Mouse (Mus musculus) spleen, adult 12 weeks (tissue): ENCODE data around the gene Ctdnep1.
"Not testable (repeated sequence)": the region's sequence is repeated elsewhere in the genome, so short reads cannot be mapped to it uniquely, and the experiment has no call there.

Experiments used
- DNase-seq: peaks from one replicate; pipeline ENCODE4 v3.0.0; 2022; ENCODE audit warnings: low spot score

Gene Ctdnep1

GRCm38 (mm10) chr11:69950807-69951459 lies 30.0 kb upstream of the Ctdnep1 start:
- no peak for DNase-seq

GRCm38 (mm10) chr11:69952274-69952673 lies 28.7 kb upstream of the Ctdnep1 start:
- DNase-seq, result no peak

- DNase-seq, result no peak
Measured at GRCm38 (mm10) chr11:69953267-69953915, 27.6 kb upstream of the Ctdnep1 start.

GRCm38 (mm10) chr11:69955618-69956017 lies 25.3 kb upstream of the Ctdnep1 start:
- not testable (repeated sequence) for DNase-seq

- no peak for DNase-seq
Measured at GRCm38 (mm10) chr11:69956218-69956617, 24.7 kb upstream of the Ctdnep1 start.

- DNase-seq, result no peak
Measured at GRCm38 (mm10) chr11:69960616-69961015, 20.3 kb upstream of the Ctdnep1 start.

- no peak for DNase-seq
Measured at GRCm38 (mm10) chr11:69961841-69962240, 19.1 kb upstream of the Ctdnep1 start.

GRCm38 (mm10) chr11:69964650-69965270 lies 16.2 kb upstream of the Ctdnep1 start, which contains the start of gene Cldn7:
TSS of gene Cldn7 (plus strand) at chr11:69964779.
- no peak for DNase-seq

- DNase-seq, result no peak
Measured at GRCm38 (mm10) chr11:69965271-69966005, 15.5 kb upstream of the Ctdnep1 start.

GRCm38 (mm10) chr11:69966006-69966859 lies 14.7 kb upstream of the Ctdnep1 start:
- DNase-seq, result no peak

GRCm38 (mm10) chr11:69966860-69967517 lies 14.0 kb upstream of the Ctdnep1 start:
- no peak for DNase-seq

GRCm38 (mm10) chr11:69968793-69969192 lies 12.2 kb upstream of the Ctdnep1 start:
- no peak for DNase-seq

- DNase-seq, result no peak
Measured at GRCm38 (mm10) chr11:69970222-69970621, 10.7 kb upstream of the Ctdnep1 start.

- no peak for DNase-seq
Measured at GRCm38 (mm10) chr11:69970775-69971174, 10.2 kb upstream of the Ctdnep1 start.

- DNase-seq, result no peak
Measured at GRCm38 (mm10) chr11:69974907-69975306, 6.0 kb upstream of the Ctdnep1 start.

GRCm38 (mm10) chr11:69976271-69976670 lies 4.7 kb upstream of the Ctdnep1 start:
- DNase-seq, result no peak

- DNase-seq, result no peak
Measured at GRCm38 (mm10) chr11:69979827-69980195, 1.1 kb upstream of the Ctdnep1 start.

- peak; percentile 95 for DNase-seq
Measured at GRCm38 (mm10) chr11:69980196-69981140, 488 bp upstream of the Ctdnep1 start.

- no peak for DNase-seq
Measured at GRCm38 (mm10) chr11:69982225-69982624, 1.3 kb downstream of the Ctdnep1 start, which contains the start of gene Elp5. TSS of gene Elp5 (minus strand) at chr11:69982517.

GRCm38 (mm10) chr11:69982877-69983276 lies 1.9 kb downstream of the Ctdnep1 start:
- no peak for DNase-seq
